Mouse (Mus musculus): ENCODE results near the gene Rps11. TPM values are rescaled to one million over a fixed set of nuclear protein-coding genes. Genes with fewer than 3 reads are reported as not detected.
"Not testable (repeated sequence)": the region's sequence is repeated elsewhere in the genome, so short reads cannot be mapped to it uniquely, and the experiment has no call there.

The Rps11 gene
- 383 and 419 TPM in 2 replicates for polyA plus RNA-seq (2012; rRNA removed)

GRCm38 (mm10) chr7:45124224-45125143 is at the start of gene Rps11:
Gene Rps11, minus strand, starts transcription at chr7:45124439.
- peak; percentile 97 to 99 for DNase-seq (ENCODE audit: extremely low spot score in 1 of 2, low spot score in 1 of 2)

GRCm38 (mm10) chr7:45173772-45174171 is 49.5 kb upstream of the Rps11 start:
- not testable (repeated sequence) for DNase-seq (ENCODE audit: extremely low spot score in 1 of 2, low spot score in 1 of 2)

GRCm38 (mm10) chr7:45172974-45173373 is 48.7 kb upstream of the Rps11 start:
- no peak for DNase-seq (ENCODE audit: extremely low spot score in 1 of 2, low spot score in 1 of 2)

GRCm38 (mm10) chr7:45169495-45169894 is 45.3 kb upstream of the Rps11 start:
- DNase-seq (ENCODE audit: extremely low spot score in 1 of 2, low spot score in 1 of 2) = peak in 1 of 2 experiments; percentile 74

GRCm38 (mm10) chr7:45168656-45169055 is 44.4 kb upstream of the Rps11 start:
- no peak for DNase-seq (ENCODE audit: extremely low spot score in 1 of 2, low spot score in 1 of 2)

GRCm38 (mm10) chr7:45167761-45168445 is 43.7 kb upstream of the Rps11 start:
- peak in 1 of 2 experiments; percentile 73 for DNase-seq (ENCODE audit: extremely low spot score in 1 of 2, low spot score in 1 of 2)

GRCm38 (mm10) chr7:45166950-45167401 is 42.7 kb upstream of the Rps11 start:
- DNase-seq (ENCODE audit: extremely low spot score in 1 of 2, low spot score in 1 of 2) = peak in 1 of 2 experiments; percentile 60

GRCm38 (mm10) chr7:45165701-45166100 is 41.5 kb upstream of the Rps11 start:
- DNase-seq (ENCODE audit: extremely low spot score in 1 of 2, low spot score in 1 of 2) = no peak

- DNase-seq (ENCODE audit: extremely low spot score in 1 of 2, low spot score in 1 of 2) = no peak
Measured at GRCm38 (mm10) chr7:45164833-45165232, 40.6 kb upstream of the Rps11 start.

GRCm38 (mm10) chr7:45163735-45164490 is 39.7 kb upstream of the Rps11 start, which contains the start of gene Slc17a7:
Gene Slc17a7, plus strand, starts transcription at chr7:45163949.
- peak in 1 of 2 experiments; percentile 66 for DNase-seq (ENCODE audit: extremely low spot score in 1 of 2, low spot score in 1 of 2)

- no peak for DNase-seq (ENCODE audit: extremely low spot score in 1 of 2, low spot score in 1 of 2)
Measured at GRCm38 (mm10) chr7:45162996-45163615, 38.9 kb upstream of the Rps11 start.

- DNase-seq (ENCODE audit: extremely low spot score in 1 of 2, low spot score in 1 of 2) = peak in 1 of 2 experiments; percentile 41
Measured at GRCm38 (mm10) chr7:45162551-45162950, 38.3 kb upstream of the Rps11 start.

GRCm38 (mm10) chr7:45161612-45162473 is 37.6 kb upstream of the Rps11 start:
- peak; percentile 93 to 95 for DNase-seq (ENCODE audit: extremely low spot score in 1 of 2, low spot score in 1 of 2)

GRCm38 (mm10) chr7:45160866-45161265 is 36.6 kb upstream of the Rps11 start:
- DNase-seq (ENCODE audit: extremely low spot score in 1 of 2, low spot score in 1 of 2) = no peak

- DNase-seq (ENCODE audit: extremely low spot score in 1 of 2, low spot score in 1 of 2) = no peak
Measured at GRCm38 (mm10) chr7:45160316-45160800, 36.1 kb upstream of the Rps11 start.

- DNase-seq (ENCODE audit: extremely low spot score in 1 of 2, low spot score in 1 of 2) = no peak
Measured at GRCm38 (mm10) chr7:45158991-45159390, 34.8 kb upstream of the Rps11 start.

GRCm38 (mm10) chr7:45157459-45157858 is 33.2 kb upstream of the Rps11 start:
- DNase-seq (ENCODE audit: extremely low spot score in 1 of 2, low spot score in 1 of 2) = peak in 1 of 2 experiments; percentile 74

- no peak for DNase-seq (ENCODE audit: extremely low spot score in 1 of 2, low spot score in 1 of 2)
Measured at GRCm38 (mm10) chr7:45156206-45156605, 32.0 kb upstream of the Rps11 start.

- no peak for DNase-seq (ENCODE audit: extremely low spot score in 1 of 2, low spot score in 1 of 2)
Measured at GRCm38 (mm10) chr7:45155590-45155989, 31.4 kb upstream of the Rps11 start.
